In genomic region chr6:72270952-72271519, GRCm38 (mm10) we compare ENCODE assay signal across 12 mouse cellular contexts. TPM values are rescaled to one million over a fixed set of nuclear protein-coding genes. Genes with fewer than 3 reads are reported as not detected.
DNase-seq lines count a peak whose midpoint lies in the region; ATAC-seq and TF ChIP-seq lines count a peak whose summit lies in the region.
"Had no signal": no experiment of that assay in that cellular context is flagged by ENCODE, and none has a peak within 500 bp of the region (broad histone marks: within the 10 kb centered on the region; RNA-seq: fewer than 3 reads in every experiment).

No protein-coding gene starts in this region.

- H3K4me3 ChIP-seq in myocyte = no peak overlapping the region
- H3K4me3 ChIP-seq in heart, adult 2 months = no peak overlapping the region

- DNase-seq in frontal cortex, postnatal 14 days (ENCODE audit: low spot score in 2 of 2) = no peak
- peak; percentile 87 for DNase-seq in cerebellum, adult 11-12 months
- DNase-seq in layer of hippocampus, adult 9-11 months = peak; percentile 72
- DNase-seq in gastrocnemius, adult 8-10 months (ENCODE audit: low spot score in 2 of 2) = no peak
- DNase-seq in heart, adult 2 months = no peak
- DNase-seq: lung, postnatal 14 days had no signal

- TF ChIP-seq CTCF in heart, adult 2 months (IDR thresholded peaks at IDR 0.05) = no peak

- TF ChIP-seq POLR2A in myocyte (IDR thresholded peaks at IDR 0.05; ENCODE audit: insufficient read length, low read depth) = no peak
- TF ChIP-seq POLR2A in heart, adult 2 months (IDR thresholded peaks at IDR 0.05; ENCODE audit: insufficient read depth, low read depth, low read length) = no peak

- H3K36me3 ChIP-seq in myocyte (ENCODE audit: control insufficient read depth, insufficient read depth) = no peaks in the 10 kb centered on the region
- no peaks in the 10 kb centered on the region for H3K36me3 ChIP-seq in heart, adult 2 months (ENCODE audit: control insufficient read depth, insufficient read depth, low read length)

- no peaks in the 10 kb centered on the region for H3K27me3 ChIP-seq in myocyte (ENCODE audit: control insufficient read depth, insufficient read depth, insufficient read length)
- no peaks in the 10 kb centered on the region for H3K27me3 ChIP-seq in heart, adult 2 months (ENCODE audit: control insufficient read depth, insufficient read depth, low read length)

- TF ChIP-seq EP300 in heart, adult 2 months (IDR thresholded peaks at IDR 0.05; ENCODE audit: insufficient read depth, low read depth, low read length) = no peak

- ATAC-seq in frontal cortex, adult (ENCODE audit: low TSS enrichment) = peak; percentile 89
- no peak for ATAC-seq in erythroid progenitor cell, adult 5-6 weeks (replicated peaks; ENCODE audit: low FRiP score, poor library complexity, severe bottlenecking)

- H3K4me1 ChIP-seq in heart, adult 2 months (ENCODE audit: control insufficient read depth, insufficient read depth, low read length) = peaks cover 3% of the 10 kb centered on the region

- 55% methylated on average over 11 of the region's 11 CpGs for WGBS in heart, adult 2 months

- no peak overlapping the region for H3K9ac ChIP-seq in heart, adult 2 months (ENCODE audit: low read depth, low read length)

- H3K79me2 ChIP-seq in myocyte (ENCODE audit: control insufficient read depth, insufficient read depth) = no peaks in the 10 kb centered on the region
- no peaks in the 10 kb centered on the region for H3K79me2 ChIP-seq in heart, adult 2 months (replicated peaks; ENCODE audit: control insufficient read depth, insufficient read depth, low read length)

- intact Hi-C loops in heart, adult 2 months (cut with DNase I) = no loop called here

- H3K27ac ChIP-seq in heart, adult 2 months = no peak overlapping the region

- no peak overlapping the region for H3ac ChIP-seq in myocyte (ENCODE audit: control insufficient read depth, insufficient read length)

- peak overlapping the region; percentile 40 for H3K4me2 ChIP-seq in myocyte (ENCODE audit: low read depth)

TF ChIP-seq in myocyte, 11 proteins besides CTCF, POLR2A, EP300 and RAD21:
- TF ChIP-seq POLR2AphosphoS2 (IDR thresholded peaks at IDR 0.05; ENCODE audit: insufficient read length, low read depth) = no peak
- TF ChIP-seq E2F4 (IDR thresholded peaks at IDR 0.05; ENCODE audit: insufficient read depth) = no peak
- TF ChIP-seq MAX (IDR thresholded peaks at IDR 0.05; ENCODE audit: low read depth) = no peak
- no peak for TF ChIP-seq MYOG (IDR thresholded peaks at IDR 0.05; ENCODE audit: control insufficient read depth in 1 of 3, insufficient read depth in 1 of 3, insufficient read length in 2 of 3, low read depth in 2 of 3)
- no peak for TF ChIP-seq CEBPB (IDR thresholded peaks at IDR 0.05; ENCODE audit: insufficient read depth, poor library complexity, severe bottlenecking)
- TF ChIP-seq TCF12 (IDR thresholded peaks at IDR 0.05; ENCODE audit: insufficient read depth, poor library complexity, severe bottlenecking) = no peak
- no peak for TF ChIP-seq TCF3 (IDR thresholded peaks at IDR 0.05; ENCODE audit: insufficient read length, low read depth)
- no peak for TF ChIP-seq SRF (IDR thresholded peaks at IDR 0.05; ENCODE audit: control insufficient read depth, insufficient read length, low read depth)
- no peak for TF ChIP-seq REST (IDR thresholded peaks at IDR 0.05; ENCODE audit: insufficient read depth, insufficient read length)

RNA-seq across cellular contexts. Expression of gene Sftpb, which starts 33.4 kb away (rescaled TPM):
- polyA plus RNA-seq in myocyte (2012; fragmentation: generic; extraction: Trizol) = not detected
- total RNA-seq in gastrocnemius, adult 8-10 months (2022) = not detected
- total RNA-seq in heart, adult 2 months (2021) = not detected
- polyA plus RNA-seq in heart, adult 2 months (2012; rRNA removed) = 9.1 TPM in 1 of 2 replicates, not detected in the other
- not detected in 2 replicates for total RNA-seq in erythroid progenitor cell, adult 5-6 weeks (2015; ENCODE audit: low replicate concordance)
- not detected in 2 replicates for total RNA-seq in erythroid progenitor cell, adult 5-6 weeks (2017; ENCODE audit: low replicate concordance)
- total RNA-seq: neutrophil, adult 5-6 weeks had no signal
- polyA plus RNA-seq: cortical plate, adult 2 months; stomach, embryonic 14.5 days had no signal

RNA-seq across cellular contexts. Expression of gene Atoh8, which starts 35.7 kb away (rescaled TPM):
- 2.1 TPM for polyA plus RNA-seq in myocyte (2012; fragmentation: generic; extraction: Trizol)
- 1 to 10 TPM; 2.5 to 3.6 (median 3.2) TPM for total RNA-seq in gastrocnemius, adult 8-10 months (2022)
- 10 to 100 TPM; 11.0 to 13.5 TPM for total RNA-seq in heart, adult 2 months (2021)
- 9.3 and 12.7 TPM in 2 replicates for polyA plus RNA-seq in heart, adult 2 months (2012; rRNA removed)
- total RNA-seq in erythroid progenitor cell, adult 5-6 weeks (2015; ENCODE audit: low replicate concordance) = not detected in 2 replicates
- not detected in 2 replicates for total RNA-seq in erythroid progenitor cell, adult 5-6 weeks (2017; ENCODE audit: low replicate concordance)
- total RNA-seq: neutrophil, adult 5-6 weeks had no signal

Comparison
In these comparisons a context has a peak if more than half of its experiments do, and no peak if none do; other contexts are left out.
1. DNase-seq: peak in cerebellum, adult 11-12 months (single experiment) and layer of hippocampus, adult 9-11 months (single experiment); none in frontal cortex, postnatal 14 days (0 of 2), gastrocnemius, adult 8-10 months (0 of 2) and heart, adult 2 months (0 of 2).